Mouse (Mus musculus) ES-Bruce4 (cell line): ENCODE data around the gene Entpd1.

Experiments
- CTCF ChIP-seq: IDR thresholded peaks from one replicate; pipeline ENCODE4 v1.8.1; 2011; ENCODE audit warnings: low read depth, low read length
- EP300 ChIP-seq: IDR thresholded peaks from 2 replicates; pipeline ENCODE4 v1.6.1; 2011; ENCODE audit warnings: low read depth, low read length; ENCODE audit not compliant: insufficient read depth
- POLR2A ChIP-seq: IDR thresholded peaks from one replicate; pipeline ENCODE4 v1.8.1; 2011; ENCODE audit warnings: low read length; ENCODE audit not compliant: insufficient read depth

GRCm38 (mm10) chr19:40738683-40739324 is 126.6 kb downstream of the Entpd1 start:
- TF ChIP-seq POLR2A (no peak), CTCF (no peak), EP300 (no peak)
